Mouse (Mus musculus) embryonic facial prominence, embryonic 10.5 days (tissue): ENCODE results near the gene Gpd1. TPM values are rescaled to one million over a fixed set of nuclear protein-coding genes. Genes with fewer than 3 reads are reported as not detected.
"Not testable (repeated sequence)": the region's sequence is repeated elsewhere in the genome, so short reads cannot be mapped to it uniquely, and the experiment has no call there.

Experiments
- DNase-seq: peaks from one replicate; pipeline ENCODE4 v3.0.0-alpha.2; 2017; ENCODE audit warnings: low spot score
- H3K27ac ChIP-seq: fragments of 300-500 bp; sonication (generic); replicated peaks from 2 replicates; pipeline ENCODE4 v1.5.1; 2016; ENCODE audit warnings: mild to moderate bottlenecking
- H3K27me3 ChIP-seq: fragments of 300-500 bp; sonication (generic); replicated peaks from 2 replicates; pipeline ENCODE4 v1.6.1; 2016; ENCODE audit warnings: low read depth, mild to moderate bottlenecking; ENCODE audit not compliant: poor library complexity, severe bottlenecking
- H3K36me3 ChIP-seq: fragments of 300-500 bp; sonication (generic); replicated peaks from 2 replicates; pipeline ENCODE4 v1.6.1; 2016; ENCODE audit warnings: mild to moderate bottlenecking, moderate library complexity
- H3K4me1 ChIP-seq: fragments of 300-500 bp; sonication (generic); 2 replicates; pipeline ENCODE4 v1.6.1; 2016
- H3K4me3 ChIP-seq: fragments of 300-500 bp; sonication (generic); 2 replicates; pipeline ENCODE4 v1.5.1; 2016; ENCODE audit warnings: mild to moderate bottlenecking, moderate library complexity
- H3K9me3 ChIP-seq: fragments of 300-500 bp; sonication (generic); 2 replicates; pipeline ENCODE4 v1.6.1; 2016; ENCODE audit warnings: mild to moderate bottlenecking
- WGBS: fragments of 180-500 bp; shearing (Covaris S2); methylation state at CpG from one replicate; pipeline ENCODE4 v1.1.7; 2016; 5-methylcytosine and 5-hydroxymethylcytosine counted together
- polyA plus RNA-seq: library from polyadenylated mRNA; unstranded; fragments of >200 nt; fragmentation: Nextera tagmentation; extraction: Ambion mirVana; gene quantifications from 2 replicates; pipeline ENCODE4 v1.2.1, GENCODE M21; 2016

Gpd1 gene
- polyA plus RNA-seq, 1 experiment from 2014 or later = 0.42 TPM

GRCm38 (mm10) chr15:99768761-99769160, 51.4 kb downstream of the Gpd1 start:
- H3K4me3 ChIP-seq = no peak overlapping the region
- 93% methylated on average over 1 of the region's 1 CpGs for WGBS
- no peak overlapping the region for H3K27ac ChIP-seq
- H3K27me3 ChIP-seq = no peaks in the 10 kb centered on the region
- H3K9me3 ChIP-seq = no peaks in the 10 kb centered on the region
- peaks cover 30% of the 10 kb centered on the region for H3K4me1 ChIP-seq
- DNase-seq = no peak
- peaks cover 30% of the 10 kb centered on the region for H3K36me3 ChIP-seq

GRCm38 (mm10) chr15:99771004-99771500, 53.7 kb downstream of the Gpd1 start:
- 44% methylated on average over 5 of the region's 5 CpGs for WGBS
- Histone ChIP-seq H3K4me1 (peaks cover 30% of the 10 kb centered on the region), H3K4me3 (peak overlapping the region; percentile 93), H3K36me3 (peaks cover 9% of the 10 kb centered on the region), H3K27ac (peak overlapping the region; percentile 97), H3K27me3 (no peaks in the 10 kb centered on the region), H3K9me3 (no peaks in the 10 kb centered on the region)
- DNase-seq = no peak

- Histone ChIP-seq H3K4me1 (peaks cover 30% of the 10 kb centered on the region), H3K27ac (peak overlapping the region; percentile 97), H3K9me3 (no peaks in the 10 kb centered on the region), H3K27me3 (no peaks in the 10 kb centered on the region), H3K36me3 (peaks cover 2% of the 10 kb centered on the region), H3K4me3 (peak overlapping the region; percentile 93)
- under 1% methylated on average over 59 of the region's 59 CpGs for WGBS
- DNase-seq = no peak
These were observed 54.4 kb downstream of the Gpd1 start for GRCm38 (mm10) chr15:99771601-99772276.

- Histone ChIP-seq H3K27me3 (no peaks in the 10 kb centered on the region), H3K36me3 (peaks cover 2% of the 10 kb centered on the region; the same call in 1 of the 2 replicates), H3K9me3 (no peaks in the 10 kb centered on the region), H3K27ac (peak overlapping the region; percentile 97), H3K4me1 (peaks cover 30% of the 10 kb centered on the region), H3K4me3 (peak overlapping the region; percentile 93)
- peak; percentile 95 for DNase-seq
- 1% methylated on average over 41 of the region's 41 CpGs for WGBS
These were observed 55.1 kb downstream of the Gpd1 start for GRCm38 (mm10) chr15:99772277-99772880.

- peaks cover 30% of the 10 kb centered on the region for H3K4me1 ChIP-seq
- not testable (repeated sequence) for H3K27me3 ChIP-seq
These were observed 55.4 kb downstream of the Gpd1 start, which contains the start of gene Cers5 for GRCm38 (mm10) chr15:99772881-99772924. Gene Cers5, minus strand, starts transcription at chr15:99772885.

GRCm38 (mm10) chr15:99772925-99773324, 55.6 kb downstream of the Gpd1 start:
- WGBS = 28% methylated on average over 3 of the region's 3 CpGs
- Histone ChIP-seq H3K27me3 (no peaks in the 10 kb centered on the region), H3K36me3 (peaks cover 7% of the 10 kb centered on the region), H3K27ac (peak overlapping the region; percentile 97), H3K4me1 (peaks cover 30% of the 10 kb centered on the region), H3K9me3 (no peaks in the 10 kb centered on the region), H3K4me3 (peak overlapping the region; percentile 93)
- no peak for DNase-seq

More at GRCm38 (mm10) chr15:99772881-99772924, 55.4 kb downstream of the Gpd1 start, which contains the start of gene Cers5:
- not testable (repeated sequence) for H3K36me3 ChIP-seq, DNase-seq, H3K9me3 ChIP-seq
- Histone ChIP-seq H3K4me3 (peak within 1 kb of the TSS; percentile 93), H3K27ac (peak within 1 kb of the TSS; percentile 97)

Other genes starting within 250 kb of the Gpd1 start
- 16.0 and 16.7 TPM in 2 replicates for gene Bcdin3d, start 242.8 kb upstream of the Gpd1 start, polyA plus RNA-seq
- gene Faim2, start 189.3 kb upstream of the Gpd1 start, polyA plus RNA-seq = 0.45 and 0.74 TPM in 2 replicates
- not detected in 2 replicates for gene Aqp2, start 138.5 kb upstream of the Gpd1 start, polyA plus RNA-seq
- 0.10 TPM in 1 of 2 replicates, not detected in the other for gene Aqp5, start 126.7 kb upstream of the Gpd1 start, polyA plus RNA-seq
- gene Aqp6, start 116.1 kb upstream of the Gpd1 start, polyA plus RNA-seq = 0.10 TPM in 1 of 2 replicates, not detected in the other
- 146 TPM in 2 replicates for gene Racgap1, start 65.9 kb upstream of the Gpd1 start, polyA plus RNA-seq
- gene Asic1, start 47.1 kb upstream of the Gpd1 start, polyA plus RNA-seq = 3.2 and 4.9 TPM in 2 replicates
- gene Smarcd1, start 15.4 kb upstream of the Gpd1 start, polyA plus RNA-seq = 83.3 and 89.1 TPM in 2 replicates
- gene Gm17349, start 12.0 kb upstream of the Gpd1 start, polyA plus RNA-seq = not detected in 2 replicates
- gene Cox14, start 8.1 kb downstream of the Gpd1 start, polyA plus RNA-seq = 129 and 131 TPM in 2 replicates
- 60.2 and 63.8 TPM in 2 replicates for gene Cers5, start 55.4 kb downstream of the Gpd1 start, polyA plus RNA-seq
- 62.3 and 65.4 TPM in 2 replicates for gene Lima1, start 157.9 kb downstream of the Gpd1 start, polyA plus RNA-seq
- not detected in 2 replicates for gene Fam186a, start 249.5 kb downstream of the Gpd1 start, polyA plus RNA-seq